Comparison of ENCODE assay signal across 7 mouse cellular contexts in the genomic region with DNA sequence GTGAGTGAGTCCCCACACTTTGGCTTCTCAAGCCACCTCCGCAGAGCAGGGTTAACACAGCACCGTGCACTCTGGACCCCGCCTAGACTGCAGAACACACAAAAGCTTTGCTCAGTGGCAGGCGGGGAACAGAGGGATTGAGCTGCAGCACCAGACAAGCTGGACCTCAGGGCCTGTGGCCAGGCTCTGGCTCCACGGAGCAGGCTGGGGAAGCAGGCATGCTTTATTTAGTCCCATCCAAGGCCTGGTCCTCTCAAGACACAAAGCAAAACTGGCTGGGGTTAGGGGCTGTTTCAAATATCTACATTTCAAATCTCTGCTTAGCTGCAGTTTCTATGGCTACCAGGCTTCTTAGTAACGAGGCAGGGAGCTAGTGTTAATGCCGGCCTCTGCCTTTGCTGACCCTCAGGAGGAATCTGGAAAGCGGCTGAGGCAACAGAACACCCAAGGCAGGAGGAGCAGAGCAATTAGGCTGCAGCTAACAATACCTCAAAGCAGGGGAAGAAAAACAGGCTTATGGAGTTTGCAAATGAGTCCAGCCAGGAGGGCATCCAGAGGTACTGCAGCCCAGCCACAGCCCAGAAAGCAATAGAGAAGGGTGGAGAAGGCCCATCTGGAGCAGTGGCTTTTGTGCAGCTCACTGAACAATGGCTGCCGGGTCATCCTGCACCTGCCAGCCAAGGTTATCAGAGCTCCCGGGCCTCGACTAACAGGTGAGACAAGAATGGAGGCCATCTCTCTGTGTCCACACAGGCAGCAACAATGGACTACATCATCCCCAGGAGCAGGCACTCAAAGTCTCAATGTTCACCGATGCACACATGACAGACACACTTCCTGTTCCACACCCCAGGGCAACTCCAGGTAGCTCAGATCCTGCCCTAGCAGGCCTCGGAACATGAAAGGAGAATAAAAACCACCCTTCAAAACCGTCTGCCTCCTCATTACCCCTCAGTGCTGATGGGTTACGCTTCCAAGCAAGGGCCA. TPM values are rescaled to one million over a fixed set of nuclear protein-coding genes. Genes with fewer than 3 reads are reported as not detected.
DNase-seq lines count a peak whose midpoint lies in the region; ATAC-seq and TF ChIP-seq lines count a peak whose summit lies in the region.

No protein-coding gene starts in this region.

- no peaks in the 10 kb centered on the region; the same call in none of the 2 replicates for H3K36me3 ChIP-seq in embryonic facial prominence, embryonic 11.5 days (replicated peaks; ENCODE audit: control insufficient read depth, insufficient read depth, low read depth, low read length)
- H3K36me3 ChIP-seq in intestine, postnatal 0 days (ENCODE audit: control insufficient read depth, insufficient read depth) = peaks cover 54% of the 10 kb centered on the region
- peaks cover 49% of the 10 kb centered on the region for H3K36me3 ChIP-seq in midbrain, embryonic 12.5 days
- no peaks in the 10 kb centered on the region; the same call in none of the 2 replicates for H3K36me3 ChIP-seq in kidney, adult 2 months (ENCODE audit: control insufficient read depth, insufficient read depth, low read length)

- H3K9me3 ChIP-seq in embryonic facial prominence, embryonic 11.5 days (replicated peaks; ENCODE audit: control insufficient read depth, low read length) = no peaks in the 10 kb centered on the region
- H3K9me3 ChIP-seq in intestine, postnatal 0 days (ENCODE audit: control insufficient read depth) = no peaks in the 10 kb centered on the region
- no peaks in the 10 kb centered on the region for H3K9me3 ChIP-seq in midbrain, embryonic 12.5 days

- 0 out of 2 replicates have a peak overlapping the region, but pooled peaks have one; percentile 11 for H3K27ac ChIP-seq in bone marrow macrophage, adult 2 months (ENCODE audit: insufficient read depth, low read depth, low read length)
- 0 out of 2 replicates have a peak overlapping the region, but pooled peaks have one; percentile 36 for H3K27ac ChIP-seq in embryonic facial prominence, embryonic 11.5 days (replicated peaks; ENCODE audit: low read depth, low read length)
- H3K27ac ChIP-seq in intestine, postnatal 0 days (ENCODE audit: low read depth, low read length) = peak overlapping the region; percentile 5
- peak overlapping the region; percentile 95 for H3K27ac ChIP-seq in midbrain, embryonic 12.5 days (replicated peaks)
- no peak overlapping the region for H3K27ac ChIP-seq in kidney, adult 2 months (ENCODE audit: insufficient read depth, low read depth, low read length)

- peaks cover 10% of the 10 kb centered on the region for H3K4me1 ChIP-seq in bone marrow macrophage, adult 2 months (ENCODE audit: control insufficient read depth, insufficient read depth, low read length)
- no peaks in the 10 kb centered on the region for H3K4me1 ChIP-seq in embryonic facial prominence, embryonic 11.5 days (ENCODE audit: control insufficient read depth, insufficient read depth, low read length)
- no peaks in the 10 kb centered on the region for H3K4me1 ChIP-seq in intestine, postnatal 0 days (replicated peaks; ENCODE audit: control insufficient read depth, insufficient read depth, low read length)
- H3K4me1 ChIP-seq in midbrain, embryonic 12.5 days = peaks cover 21% of the 10 kb centered on the region
- peaks cover 7% of the 10 kb centered on the region for H3K4me1 ChIP-seq in kidney, adult 2 months (ENCODE audit: control insufficient read depth, insufficient read depth, low read length)

- peak; percentile 60 for DNase-seq in embryonic facial prominence, embryonic 11.5 days (ENCODE audit: low spot score)
- no peak for DNase-seq in heart, postnatal 36 days
- no peak for DNase-seq in lung, postnatal 25 days (ENCODE audit: low spot score)
- DNase-seq in kidney, adult 2 months = no peak

- H3K4me3 ChIP-seq in bone marrow macrophage, adult 2 months (ENCODE audit: insufficient read depth, low read length) = no peak overlapping the region
- H3K4me3 ChIP-seq in embryonic facial prominence, embryonic 11.5 days (ENCODE audit: low read depth, low read length) = no peak overlapping the region
- no peak overlapping the region for H3K4me3 ChIP-seq in intestine, postnatal 0 days (ENCODE audit: low read depth, low read length)
- H3K4me3 ChIP-seq in midbrain, embryonic 12.5 days = no peak overlapping the region
- H3K4me3 ChIP-seq in kidney, adult 2 months (ENCODE audit: insufficient read depth, low read depth, low read length) = no peak overlapping the region

- peak overlapping the region; percentile 26; the same call in 1 of the 2 replicates for H3K9ac ChIP-seq in embryonic facial prominence, embryonic 11.5 days (replicated peaks; ENCODE audit: low read length)
- no peak overlapping the region for H3K9ac ChIP-seq in intestine, postnatal 0 days (ENCODE audit: low read depth, low read length)
- peak overlapping the region; percentile 31; the same call in 1 of the 2 replicates for H3K9ac ChIP-seq in midbrain, embryonic 12.5 days (replicated peaks)

- peak; percentile 60; the same call in 1 of the 2 replicates for ATAC-seq in embryonic facial prominence, embryonic 11.5 days (replicated peaks; ENCODE audit: insufficient number of reproducible peaks, low FRiP score, low TSS enrichment, low read depth)
- ATAC-seq in intestine, postnatal 0 days = peak; percentile 56
- ATAC-seq in midbrain, embryonic 12.5 days (ENCODE audit: low FRiP score, low read depth) = peak; percentile 84

- WGBS in embryonic facial prominence, embryonic 11.5 days = 48% methylated on average over 15 of the region's 15 CpGs
- 37% methylated on average over 15 of the region's 15 CpGs for WGBS in intestine, postnatal 0 days
- 23% methylated on average over 15 of the region's 15 CpGs for WGBS in midbrain, embryonic 12.5 days
- 45% methylated on average over 15 of the region's 15 CpGs for WGBS in kidney, adult 2 months

- no peak overlapping the region for H3K4me2 ChIP-seq in embryonic facial prominence, embryonic 11.5 days (ENCODE audit: low read depth, low read length)
- no peak overlapping the region for H3K4me2 ChIP-seq in intestine, postnatal 0 days (replicated peaks; ENCODE audit: low read depth)
- peak overlapping the region; percentile 32 for H3K4me2 ChIP-seq in midbrain, embryonic 12.5 days (replicated peaks)

- H3K27me3 ChIP-seq in embryonic facial prominence, embryonic 11.5 days (ENCODE audit: control insufficient read depth, insufficient read depth, low read length) = no peaks in the 10 kb centered on the region
- no peaks in the 10 kb centered on the region for H3K27me3 ChIP-seq in intestine, postnatal 0 days (replicated peaks; ENCODE audit: control insufficient read depth, insufficient read depth, low read length)
- H3K27me3 ChIP-seq in midbrain, embryonic 12.5 days = no peaks in the 10 kb centered on the region
- no peaks in the 10 kb centered on the region for H3K27me3 ChIP-seq in kidney, adult 2 months (replicated peaks; ENCODE audit: control insufficient read depth, insufficient read depth, low read length)

- no peak for TF ChIP-seq CTCF in bone marrow macrophage, adult 2 months (IDR thresholded peaks at IDR 0.05; ENCODE audit: low read depth, low read length)
- TF ChIP-seq CTCF in intestine, postnatal 0 days (IDR thresholded peaks at IDR 0.05; ENCODE audit: low read depth) = no peak; the same call in 1 of the 2 replicates
- TF ChIP-seq CTCF in kidney, adult 2 months (conservative IDR thresholded peaks at IDR 0.05; ENCODE audit: insufficient read depth, insufficient read length, low read depth, low read length) = no peak; the same call in 1 of the 2 replicates

- intact Hi-C loops in heart, postnatal 36 days (cut with DNase I) = no loop called here

- TF ChIP-seq POLR2A in bone marrow macrophage, adult 2 months (IDR thresholded peaks at IDR 0.05; ENCODE audit: borderline replicate concordance, low read depth, low read length) = no peak
- TF ChIP-seq POLR2A in kidney, adult 2 months (IDR thresholded peaks at IDR 0.05; ENCODE audit: low read depth, low read length) = no peak

RNA-seq across cellular contexts. Expression of gene Gm9803, which starts 3.7 kb away (rescaled TPM):
- polyA plus RNA-seq in bone marrow macrophage, adult 2 months (2012; ENCODE audit: insufficient read depth, insufficient read length, missing spikeins) = 11.0 and 18.4 TPM in 2 replicates
- polyA plus RNA-seq in embryonic facial prominence, embryonic 11.5 days (2014; fragmentation: Nextera tagmentation; extraction: Ambion mirVana) = 10.8 and 13.8 TPM in 2 replicates
- polyA plus RNA-seq in intestine, postnatal 0 days (2015; fragmentation: Nextera tagmentation; extraction: Ambion mirVana) = 13.2 and 14.8 TPM in 2 replicates
- 11.5 and 15.8 TPM in 2 replicates for polyA plus RNA-seq in midbrain, embryonic 12.5 days (2016; fragmentation: Nextera tagmentation; extraction: Ambion mirVana)
- total RNA-seq in heart, postnatal 36 days (2021) = 10 to 100 TPM in 1 of 2 experiments, 1 to 10 TPM in 1; 9.6 to 17.4 TPM
- polyA plus RNA-seq in kidney, adult 2 months (2012; rRNA removed) = 74.5 and 91.3 TPM in 2 replicates

RNA-seq across cellular contexts. Expression of gene 1700021F05Rik, which starts 13.2 kb away (rescaled TPM):
- 29.8 and 39.4 TPM in 2 replicates for polyA plus RNA-seq in bone marrow macrophage, adult 2 months (2012; ENCODE audit: insufficient read depth, insufficient read length, missing spikeins)
- 68.1 and 68.6 TPM in 2 replicates for polyA plus RNA-seq in embryonic facial prominence, embryonic 11.5 days (2014; fragmentation: Nextera tagmentation; extraction: Ambion mirVana)
- 54.7 and 57.3 TPM in 2 replicates for polyA plus RNA-seq in intestine, postnatal 0 days (2015; fragmentation: Nextera tagmentation; extraction: Ambion mirVana)
- 59.1 and 62.8 TPM in 2 replicates for polyA plus RNA-seq in midbrain, embryonic 12.5 days (2016; fragmentation: Nextera tagmentation; extraction: Ambion mirVana)
- total RNA-seq in heart, postnatal 36 days (2021) = 100 to 1,000 TPM; 113 to 120 TPM
- polyA plus RNA-seq in kidney, adult 2 months (2012; rRNA removed) = 13.3 and 19.6 TPM in 2 replicates

RNA-seq across cellular contexts. Expression of gene Bend3, which starts 48.9 kb away (rescaled TPM):
- polyA plus RNA-seq in bone marrow macrophage, adult 2 months (2012; ENCODE audit: insufficient read depth, insufficient read length, missing spikeins) = 1.3 and 2.4 TPM in 2 replicates
- polyA plus RNA-seq in embryonic facial prominence, embryonic 11.5 days (2014; fragmentation: Nextera tagmentation; extraction: Ambion mirVana) = 6.9 and 7.1 TPM in 2 replicates
- polyA plus RNA-seq in intestine, postnatal 0 days (2015; fragmentation: Nextera tagmentation; extraction: Ambion mirVana) = 0.86 and 0.98 TPM in 2 replicates
- 8.0 and 9.8 TPM in 2 replicates for polyA plus RNA-seq in midbrain, embryonic 12.5 days (2016; fragmentation: Nextera tagmentation; extraction: Ambion mirVana)
- total RNA-seq in heart, postnatal 36 days (2021) = 1 to 10 TPM; 5.0 to 7.6 TPM
- polyA plus RNA-seq in kidney, adult 2 months (2012; rRNA removed) = 3.8 TPM in 2 replicates

RNA-seq across cellular contexts. Expression of gene Cd24a, which starts 50.5 kb away (rescaled TPM):
- polyA plus RNA-seq in bone marrow macrophage, adult 2 months (2012; ENCODE audit: insufficient read depth, insufficient read length, missing spikeins) = 1.9 and 2.6 TPM in 2 replicates
- polyA plus RNA-seq in embryonic facial prominence, embryonic 11.5 days (2014; fragmentation: Nextera tagmentation; extraction: Ambion mirVana) = 595 and 626 TPM in 2 replicates
- polyA plus RNA-seq in intestine, postnatal 0 days (2015; fragmentation: Nextera tagmentation; extraction: Ambion mirVana) = 87.8 and 91.9 TPM in 2 replicates
- 545 and 575 TPM in 2 replicates for polyA plus RNA-seq in midbrain, embryonic 12.5 days (2016; fragmentation: Nextera tagmentation; extraction: Ambion mirVana)
- total RNA-seq in heart, postnatal 36 days (2021) = 1 to 10 TPM; 6.6 to 8.1 TPM
- 184 and 186 TPM in 2 replicates for polyA plus RNA-seq in kidney, adult 2 months (2012; rRNA removed)
